Mouse (Mus musculus) ES-E14 (cell line): ENCODE results near the gene Tnik. TPM values are rescaled to one million over a fixed set of nuclear protein-coding genes. Genes with fewer than 3 reads are reported as not detected.
A peak's percentile ranks its signal among the peaks of the same experiment; 100 is the strongest.

Source experiments
- DNase-seq: peaks from one replicate; pipeline ENCODE4 v3.0.0-alpha.2; 2013; ENCODE audit warnings: low read depth, low spot score
- H3K27ac ChIP-seq: 2 replicates; pipeline ENCODE4 v1.5.1; 2012; ENCODE audit warnings: low read depth, mild to moderate bottlenecking, low read length, moderate library complexity, mixed read lengths; ENCODE audit not compliant: poor library complexity, insufficient read depth, severe bottlenecking
- H3K36me3 ChIP-seq: 2 replicates; pipeline ENCODE4 v1.6.1; 2012; ENCODE audit warnings: mild to moderate bottlenecking, low read length, moderate library complexity, mixed read lengths; ENCODE audit not compliant: control insufficient read depth, poor library complexity, insufficient read depth, severe bottlenecking
- H3K4me1 ChIP-seq, 2 experiments: fragments of 150-350 bp in 1 of 2; sonication (generic) in 1 of 2; 2 replicates each; pipeline ENCODE4 v1.6.1; 2012; ENCODE audit warnings: low read length in 2 of 2, mild to moderate bottlenecking in 1 of 2, mixed read lengths in 1 of 2; ENCODE audit not compliant: control insufficient read depth in 2 of 2, insufficient read depth in 2 of 2, poor library complexity in 1 of 2
- H3K4me3 ChIP-seq, 2 experiments: fragments of 150-350 bp in 1 of 2; sonication (generic) in 1 of 2; 2 replicates each; pipeline ENCODE4 v1.5.1; 2012; ENCODE audit warnings: low read length in 2 of 2, low read depth in 1 of 2, mild to moderate bottlenecking in 1 of 2, mixed read lengths in 1 of 2; ENCODE audit not compliant: insufficient read depth in 1 of 2, poor library complexity in 1 of 2, severe bottlenecking in 1 of 2
- H3K9ac ChIP-seq: 2 replicates; pipeline ENCODE4 v1.6.1; 2012; ENCODE audit warnings: low read depth, mild to moderate bottlenecking, low read length, mixed read lengths; ENCODE audit not compliant: poor library complexity, insufficient read depth, severe bottlenecking
- H3K9me3 ChIP-seq: fragments of 150-350 bp; sonication (generic); 2 replicates; pipeline ENCODE4 v1.6.1; 2012; ENCODE audit warnings: low read depth, mild to moderate bottlenecking, low read length; ENCODE audit not compliant: control insufficient read depth, insufficient read depth
- CHD2 ChIP-seq: IDR thresholded peaks from 2 replicates; pipeline ENCODE4 v1.6.1; 2014; ENCODE audit warnings: mild to moderate bottlenecking, low read depth, low read length, inconsistent platforms
- HCFC1 ChIP-seq: IDR thresholded peaks from 2 replicates; pipeline ENCODE4 v1.6.1; 2012; ENCODE audit warnings: low read length, inconsistent platforms, borderline replicate concordance; ENCODE audit not compliant: insufficient read depth
- MAFK ChIP-seq: IDR thresholded peaks from 2 replicates; pipeline ENCODE4 v1.6.1; 2014; ENCODE audit warnings: mild to moderate bottlenecking, low read depth, low read length, inconsistent platforms; ENCODE audit not compliant: insufficient read depth
- ZC3H11A ChIP-seq: IDR thresholded peaks from 2 replicates; pipeline ENCODE4 v1.6.1; 2012; ENCODE audit warnings: low read depth, mild to moderate bottlenecking, inconsistent platforms, low read length, borderline replicate concordance
- ZNF384 ChIP-seq: IDR thresholded peaks from 2 replicates; pipeline ENCODE4 v1.6.1; 2012; ENCODE audit warnings: low read depth, low read length, inconsistent platforms
- in situ Hi-C, 2 experiments: fragments of 600-800 bp; cut with MboI; formaldehyde crosslinking; loops; one replicate each; pipeline ENCODE4 v1.15.1; 2025; ENCODE audit warnings: low sequenced_read_pairs in 2 of 2, inconsistent platforms in 1 of 2; ENCODE audit not compliant: unreplicated experiment in 2 of 2
- total RNA-seq: library from RNA; depleted of rRNA; stranded (reverse); fragments of 300-350 nt; gene quantifications from 2 replicates; pipeline ENCODE4 v1.2.3, GENCODE M21; 2012

Gene Tnik
- total RNA-seq, 1 experiment = 2.6 TPM

DNA sequence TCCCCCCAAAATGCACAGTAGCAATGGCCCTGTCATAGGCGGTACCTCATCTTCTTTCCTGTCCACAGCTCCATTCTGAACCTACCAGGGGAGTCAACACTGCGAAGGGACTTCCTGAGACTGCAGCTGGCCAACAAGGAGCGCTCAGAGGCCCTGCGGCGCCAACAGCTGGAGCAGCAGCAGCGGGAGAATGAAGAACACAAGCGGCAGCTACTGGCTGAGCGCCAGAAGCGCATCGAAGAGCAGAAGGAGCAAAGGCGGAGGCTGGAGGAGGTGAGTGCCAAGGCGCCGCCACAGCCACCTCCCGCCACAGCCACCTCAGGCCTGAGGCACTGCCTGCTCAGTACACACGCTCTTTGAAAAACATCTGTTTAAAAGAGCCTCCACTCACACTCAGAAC is 314.3 kb downstream of the Tnik start:
- peak overlapping the region; percentile 23 to 24 for H3K4me3 ChIP-seq
- in situ Hi-C loops = no loop called here
- no peaks in the 10 kb centered on the region for H3K4me1 ChIP-seq
- TF ChIP-seq ZC3H11A = no peak
- TF ChIP-seq CHD2 = no peak
- no peak for TF ChIP-seq MAFK
- TF ChIP-seq ZNF384 = no peak
- TF ChIP-seq HCFC1 = no peak; the same call in 1 of the 2 replicates
- H3K27ac ChIP-seq = no peak overlapping the region
- peak; percentile 16 for DNase-seq
- no peaks in the 10 kb centered on the region for H3K9me3 ChIP-seq
- no peak overlapping the region; the same call in 1 of the 2 replicates for H3K9ac ChIP-seq
- no peaks in the 10 kb centered on the region for H3K36me3 ChIP-seq

DNA sequence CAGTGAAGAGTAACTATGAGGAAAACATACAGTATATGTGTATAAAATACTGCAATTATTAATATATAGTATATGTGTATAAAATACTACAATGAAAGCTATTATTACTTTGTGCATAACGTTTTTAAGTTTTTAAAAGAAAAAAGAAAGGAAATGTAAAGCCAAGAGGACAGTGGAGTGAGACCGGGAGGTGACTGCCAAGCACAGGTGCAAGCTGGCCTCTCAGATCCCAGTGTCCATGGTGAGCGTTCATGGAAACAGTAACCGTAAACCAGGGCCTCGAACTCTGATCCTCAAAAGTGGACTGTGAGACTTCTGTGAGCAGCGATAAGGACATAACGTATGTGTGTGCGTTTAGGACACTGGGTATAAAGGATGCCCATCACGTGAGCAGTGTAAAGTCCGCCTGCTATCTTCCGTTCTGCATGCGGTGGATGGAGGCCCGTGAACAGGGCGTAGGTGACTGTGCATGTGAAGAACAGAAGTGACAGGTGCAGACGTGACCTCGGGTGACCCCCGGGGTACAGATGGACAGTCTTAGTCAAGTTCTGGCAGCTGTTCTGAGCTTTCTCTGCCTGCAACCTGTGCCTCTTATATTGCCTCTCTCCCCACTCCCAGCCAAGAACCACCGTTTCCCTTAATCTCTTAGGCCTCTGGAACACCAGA is 316.1 kb downstream of the Tnik start:
- TF ChIP-seq CHD2 (no peak), ZC3H11A (no peak), HCFC1 (no peak), MAFK (no peak), ZNF384 (no peak)
- Histone ChIP-seq H3K36me3 (no peaks in the 10 kb centered on the region), H3K4me1 (no peaks in the 10 kb centered on the region), H3K9me3 (no peaks in the 10 kb centered on the region), H3K4me3 (no peak overlapping the region), H3K9ac (no peak overlapping the region), H3K27ac (no peak overlapping the region)
- no peak for DNase-seq
- in situ Hi-C loops = no loop called here

DNA sequence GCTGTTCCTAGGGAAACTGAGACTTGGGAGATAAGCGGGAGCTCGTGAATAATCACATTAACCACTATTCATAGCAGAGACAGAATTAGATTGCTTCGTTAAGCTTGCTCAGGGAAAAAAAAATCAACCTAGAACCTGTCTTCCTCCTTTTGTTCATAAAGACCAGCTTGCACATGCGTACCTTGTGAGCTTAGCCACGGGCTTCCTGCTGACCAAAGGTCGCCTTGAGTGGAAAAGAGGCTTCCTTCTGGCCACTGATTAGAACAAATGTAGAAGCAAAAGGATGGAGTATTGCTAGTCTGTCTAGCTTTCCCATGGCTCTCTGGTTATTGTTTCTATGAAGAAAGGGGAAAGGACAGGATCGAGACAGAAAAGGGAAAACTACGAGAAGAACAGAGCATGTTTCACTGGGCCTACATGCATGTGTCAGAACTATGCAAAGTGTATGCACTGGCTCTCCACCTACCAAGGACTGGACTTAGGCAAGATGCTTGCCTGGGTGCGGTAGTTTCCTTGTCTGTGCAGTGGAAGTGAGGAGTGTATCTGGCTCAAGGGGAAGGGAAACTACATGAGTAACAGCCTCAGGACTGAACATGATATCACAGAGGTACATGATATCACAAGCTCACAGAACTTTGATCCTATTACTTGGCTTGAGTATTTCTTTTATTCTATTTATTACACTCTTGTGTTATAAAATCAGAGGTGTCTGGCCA is 322.9 kb downstream of the Tnik start:
- no peak overlapping the region for H3K4me3 ChIP-seq
- no peaks in the 10 kb centered on the region for H3K4me1 ChIP-seq
- no peaks in the 10 kb centered on the region for H3K36me3 ChIP-seq
- in situ Hi-C loops = no loop called here
- H3K9ac ChIP-seq = no peak overlapping the region
- no peak for TF ChIP-seq CHD2
- no peak overlapping the region for H3K27ac ChIP-seq
- H3K9me3 ChIP-seq = no peaks in the 10 kb centered on the region
- no peak for DNase-seq

DNA sequence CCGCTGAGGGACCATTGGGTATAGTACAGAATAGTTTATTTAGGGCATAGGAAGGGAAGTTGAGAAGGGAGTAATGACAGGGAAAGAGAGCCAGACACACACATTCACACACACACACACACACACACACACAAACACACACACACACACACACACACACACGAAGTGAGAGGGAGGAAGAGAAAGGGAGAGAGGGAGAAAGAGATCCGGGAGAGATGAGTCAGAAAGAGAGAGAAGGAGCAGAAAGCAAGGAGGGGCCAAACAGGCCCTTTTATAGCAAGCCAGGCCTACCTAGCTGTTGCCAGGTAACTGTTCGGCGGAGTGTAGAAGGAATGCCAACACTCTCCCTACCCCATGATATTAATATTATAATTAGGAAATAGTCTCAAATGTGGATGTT is 324.8 kb downstream of the Tnik start:
- H3K27ac ChIP-seq = no peak overlapping the region
- TF ChIP-seq MAFK (no peak), ZNF384 (no peak), CHD2 (no peak), HCFC1 (no peak), ZC3H11A (no peak)
- H3K36me3 ChIP-seq = no peaks in the 10 kb centered on the region
- H3K9me3 ChIP-seq = no peaks in the 10 kb centered on the region
- in situ Hi-C loops = no loop called here
- DNase-seq = no peak
- no peaks in the 10 kb centered on the region for H3K4me1 ChIP-seq
- no peak overlapping the region for H3K9ac ChIP-seq
- no peak overlapping the region for H3K4me3 ChIP-seq

DNA sequence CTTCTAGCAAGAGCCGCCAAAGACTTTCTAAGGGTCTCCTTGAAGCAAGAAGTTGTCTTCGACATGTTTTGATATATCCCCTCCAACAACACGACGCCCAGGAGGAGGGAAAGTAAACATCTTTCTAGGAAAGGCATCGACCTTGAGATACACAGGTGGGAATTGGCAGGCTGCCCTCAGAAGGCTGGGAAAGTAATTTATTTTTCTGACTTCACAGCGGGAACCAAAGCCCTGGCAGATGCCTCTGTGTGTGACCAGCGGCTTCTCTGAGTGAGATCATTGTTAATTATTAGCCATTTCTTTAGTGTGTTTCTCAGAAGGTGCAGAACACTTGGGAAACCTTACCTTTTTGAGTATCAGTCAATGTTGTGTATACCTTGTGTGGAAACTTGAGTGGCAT is 328.3 kb downstream of the Tnik start:
- no peaks in the 10 kb centered on the region for H3K9me3 ChIP-seq
- no peaks in the 10 kb centered on the region for H3K36me3 ChIP-seq
- H3K4me3 ChIP-seq = no peak overlapping the region
- H3K9ac ChIP-seq = no peak overlapping the region
- in situ Hi-C loops = no loop called here
- H3K4me1 ChIP-seq = no peaks in the 10 kb centered on the region
- TF ChIP-seq ZNF384 (no peak), MAFK (no peak), ZC3H11A (no peak), CHD2 (no peak), HCFC1 (no peak)
- no peak for DNase-seq
- H3K27ac ChIP-seq = no peak overlapping the region
